ENCODE assay signal across 11 mouse cellular contexts in genomic region chr11:108028398-108028797, GRCm38 (mm10).
DNase-seq lines count a peak whose midpoint lies in the region; ATAC-seq lines count a peak whose summit lies in the region.
"Had no signal": no experiment of that assay in that cellular context is flagged by ENCODE, and none has a peak within 500 bp of the region (broad histone marks: within the 10 kb centered on the region; RNA-seq: fewer than 3 reads in every experiment).

No protein-coding gene starts in this region.

- WGBS in heart, embryonic 13.5 days, result 35% methylated on average over 12 of the region's 12 CpGs
- 73% methylated on average over 12 of the region's 12 CpGs for WGBS in limb, embryonic 10.5 days
- 45% methylated on average over 12 of the region's 12 CpGs for WGBS in liver, embryonic 12.5 days (ENCODE audit: insufficient replicate concordance)

- ATAC-seq in heart, embryonic 13.5 days (ENCODE audit: extremely low read depth, insufficient number of reproducible peaks, low FRiP score, low TSS enrichment), result no peak
- no peak for ATAC-seq in liver, embryonic 12.5 days
- no peak for ATAC-seq in monocyte, adult 5-6 weeks (replicated peaks; ENCODE audit: insufficient number of reproducible peaks, low FRiP score, low TSS enrichment, poor library complexity, severe bottlenecking)

- peak; percentile 10 to 15 for DNase-seq in kidney, adult 8-10 months
- no peak for DNase-seq in kidney, adult 18-20 months
- DNase-seq in adrenal gland, postnatal 10 days, result peak; percentile 28
- peak; percentile 31 for DNase-seq in lung, postnatal 14 days
- no peak for DNase-seq in limb, embryonic 10.5 days (ENCODE audit: low spot score)
- DNase-seq: cerebellum, postnatal 36 days; liver had no signal

- no peaks in the 10 kb centered on the region for H3K36me3 ChIP-seq in heart, embryonic 13.5 days
- H3K36me3 ChIP-seq in limb, embryonic 10.5 days, result no peaks in the 10 kb centered on the region
- no peaks in the 10 kb centered on the region for H3K36me3 ChIP-seq in liver, embryonic 12.5 days
- H3K36me3 ChIP-seq: forebrain, embryonic 12.5 days had no signal

- H3K4me2 ChIP-seq in heart, embryonic 13.5 days, result peak overlapping the region; percentile 39
- no peak overlapping the region for H3K4me2 ChIP-seq in liver, embryonic 12.5 days
- H3K4me2 ChIP-seq: forebrain, embryonic 12.5 days had no signal

- peaks cover 30% of the 10 kb centered on the region for H3K4me1 ChIP-seq in heart, embryonic 13.5 days
- peaks cover 6% of the 10 kb centered on the region for H3K4me1 ChIP-seq in limb, embryonic 10.5 days
- no peaks in the 10 kb centered on the region for H3K4me1 ChIP-seq in liver, embryonic 12.5 days
- H3K4me1 ChIP-seq: forebrain, embryonic 12.5 days had no signal

- no peak overlapping the region for H3K27ac ChIP-seq in heart, embryonic 13.5 days (replicated peaks)
- H3K27ac ChIP-seq in limb, embryonic 10.5 days, result no peak overlapping the region
- no peak overlapping the region for H3K27ac ChIP-seq in liver, embryonic 12.5 days
- H3K27ac ChIP-seq: forebrain, embryonic 12.5 days had no signal

- H3K9me3 ChIP-seq in heart, embryonic 13.5 days, result no peaks in the 10 kb centered on the region
- H3K9me3 ChIP-seq in limb, embryonic 10.5 days (replicated peaks), result no peaks in the 10 kb centered on the region
- no peaks in the 10 kb centered on the region for H3K9me3 ChIP-seq in liver, embryonic 12.5 days (replicated peaks)
- H3K9me3 ChIP-seq: forebrain, embryonic 12.5 days had no signal

- H3K9ac ChIP-seq in heart, embryonic 13.5 days, result no peak overlapping the region
- no peak overlapping the region for H3K9ac ChIP-seq in liver, embryonic 12.5 days
- H3K9ac ChIP-seq: forebrain, embryonic 12.5 days had no signal

- no peaks in the 10 kb centered on the region for H3K27me3 ChIP-seq in heart, embryonic 13.5 days (replicated peaks)
- H3K27me3 ChIP-seq in limb, embryonic 10.5 days (ENCODE audit: low read depth, poor library complexity, severe bottlenecking), result no peaks in the 10 kb centered on the region
- H3K27me3 ChIP-seq in liver, embryonic 12.5 days (replicated peaks), result no peaks in the 10 kb centered on the region

- H3K4me3 ChIP-seq in heart, embryonic 13.5 days, result peak overlapping the region; percentile 2; the same call in 1 of the 2 replicates
- H3K4me3 ChIP-seq in limb, embryonic 10.5 days, result no peak overlapping the region
- no peak overlapping the region for H3K4me3 ChIP-seq in liver, embryonic 12.5 days
- H3K4me3 ChIP-seq: forebrain, embryonic 12.5 days had no signal

Comparison
In these comparisons a context has a peak if more than half of its experiments do, and no peak if none do; other contexts are left out.
1. DNase-seq: peak in kidney, adult 8-10 months (2 of 2), adrenal gland, postnatal 10 days (single experiment) and lung, postnatal 14 days (single experiment); none in kidney, adult 18-20 months (single experiment) and limb, embryonic 10.5 days (single experiment).